Mouse (Mus musculus) urinary bladder, adult 18-20 months (tissue): ENCODE data around the gene Mcm8.

Experiments used
- DNase-seq, 2 experiments: peaks; one replicate each; pipeline ENCODE4 v3.0.0; 2022; ENCODE audit warnings: low spot score in 2 of 2, mixed read lengths in 2 of 2

Gene Mcm8

GRCm38 (mm10) chr2:132873657-132874326, 57.9 kb downstream of the Mcm8 start:
- no peak for DNase-seq

- DNase-seq, result no peak
Measured at GRCm38 (mm10) chr2:132876991-132877390, 61.0 kb downstream of the Mcm8 start.

GRCm38 (mm10) chr2:132879261-132880044, 63.5 kb downstream of the Mcm8 start:
- DNase-seq, result peak in 1 of 2 experiments; percentile 19

DNA sequence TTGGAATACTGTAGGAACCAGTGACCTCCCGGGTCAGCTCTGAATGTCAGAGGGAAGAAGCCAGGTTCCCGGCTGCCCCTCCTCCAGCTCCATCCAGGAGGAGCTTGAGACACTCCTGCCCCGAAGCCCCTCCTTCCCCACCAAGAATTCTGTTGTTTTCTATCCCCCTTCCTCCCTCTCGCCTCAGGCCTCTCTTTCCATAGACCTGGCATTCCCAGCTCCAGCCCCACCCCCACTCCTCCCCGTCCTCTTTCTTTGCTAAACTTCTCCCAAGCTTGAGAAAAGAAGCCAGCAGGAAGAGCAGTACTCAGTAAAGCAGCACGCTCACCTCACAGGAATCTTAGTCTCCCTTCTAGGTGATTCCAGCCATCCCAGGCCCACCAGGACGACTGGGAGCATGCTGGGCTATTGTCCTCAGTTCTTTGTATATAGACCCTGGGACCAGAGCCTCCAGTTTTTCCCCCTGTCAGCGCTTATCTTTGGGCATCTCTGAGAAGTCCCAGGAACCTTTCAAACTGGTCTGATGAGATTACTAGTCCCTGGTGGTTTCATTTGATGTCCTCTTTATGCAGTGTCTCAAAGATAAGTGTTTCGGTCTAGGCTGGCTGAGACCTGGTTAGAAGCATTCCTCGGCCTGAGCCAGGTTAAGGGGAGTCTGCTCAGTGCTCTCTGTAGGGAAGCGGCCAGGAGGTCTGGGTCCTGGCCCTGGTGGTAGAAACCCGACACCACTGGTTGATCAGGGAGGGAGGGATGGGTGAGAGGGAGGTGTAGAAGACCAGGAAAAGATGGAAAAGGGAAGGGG, 65.1 kb downstream of the Mcm8 start, which contains the start of gene Lrrn4:
Gene Lrrn4 (minus strand): TSS at position 48 of the 802 bp plus-strand sequence.
- no peak for DNase-seq

GRCm38 (mm10) chr2:132884303-132884967, 68.5 kb downstream of the Mcm8 start:
- no peak for DNase-seq

GRCm38 (mm10) chr2:132885312-132885711, 69.4 kb downstream of the Mcm8 start:
- DNase-seq, result no peak
